In genomic region chr7:130708940-130709339, GRCm38 (mm10) we compare ENCODE assay signal across 10 mouse cellular contexts.
DNase-seq lines count a peak whose midpoint lies in the region; ATAC-seq and TF ChIP-seq lines count a peak whose summit lies in the region.
"Had no signal": no experiment of that assay in that cellular context is flagged by ENCODE, and none has a peak within 500 bp of the region (broad histone marks: within the 10 kb centered on the region; RNA-seq: fewer than 3 reads in every experiment).

No protein-coding gene starts in this region.

- H3K9me3 ChIP-seq in heart, postnatal 0 days (replicated peaks; ENCODE audit: control insufficient read depth, low read length): no peaks in the 10 kb centered on the region
- no peaks in the 10 kb centered on the region for H3K9me3 ChIP-seq in embryonic facial prominence, embryonic 14.5 days (ENCODE audit: control insufficient read depth, low read length)
- H3K9me3 ChIP-seq in intestine, postnatal 0 days (ENCODE audit: control insufficient read depth): no peaks in the 10 kb centered on the region
- no peaks in the 10 kb centered on the region for H3K9me3 ChIP-seq in liver, embryonic 11.5 days (ENCODE audit: control insufficient read depth, low read length)
- H3K9me3 ChIP-seq: embryonic facial prominence, embryonic 15.5 days had no signal

- TF ChIP-seq CTCF in heart, postnatal 0 days (IDR thresholded peaks at IDR 0.05; ENCODE audit: low read depth): no peak
- TF ChIP-seq CTCF in intestine, postnatal 0 days (IDR thresholded peaks at IDR 0.05; ENCODE audit: low read depth): no peak
- no peak for TF ChIP-seq CTCF in thymus, adult 2 months (IDR thresholded peaks at IDR 0.05; ENCODE audit: borderline replicate concordance, control insufficient read depth, extremely low read depth, insufficient read depth, low read length, poor library complexity)

- no peak for TF ChIP-seq POLR2A in thymus, adult 2 months (IDR thresholded peaks at IDR 0.05; ENCODE audit: control insufficient read depth, extremely low read depth, insufficient read depth, low read length, poor library complexity)

- H3K9ac ChIP-seq in heart, postnatal 0 days (replicated peaks; ENCODE audit: low read depth, low read length): 0 out of 2 replicates have a peak overlapping the region, but pooled peaks have one; percentile 14
- no peak overlapping the region for H3K9ac ChIP-seq in embryonic facial prominence, embryonic 14.5 days (ENCODE audit: low read depth, low read length)
- 0 out of 2 replicates have a peak overlapping the region, but pooled peaks have one; percentile 7 for H3K9ac ChIP-seq in intestine, postnatal 0 days (ENCODE audit: low read depth, low read length)
- H3K9ac ChIP-seq in liver, embryonic 11.5 days (ENCODE audit: low read depth, low read length): no peak overlapping the region
- H3K9ac ChIP-seq: embryonic facial prominence, embryonic 15.5 days had no signal

- ATAC-seq in heart, postnatal 0 days (ENCODE audit: insufficient read depth, low read depth): peak; percentile 67; the same call in 1 of the 2 replicates
- peak; percentile 47; the same call in 1 of the 2 replicates for ATAC-seq in embryonic facial prominence, embryonic 14.5 days (ENCODE audit: low read depth)
- ATAC-seq in intestine, postnatal 0 days: peak; percentile 68
- ATAC-seq in liver, embryonic 11.5 days (replicated peaks; ENCODE audit: low FRiP score): no peak

- 23% methylated on average over 9 of the region's 9 CpGs for WGBS in heart, postnatal 0 days
- 35% methylated on average over 9 of the region's 9 CpGs for WGBS in embryonic facial prominence, embryonic 14.5 days
- 14% methylated on average over 9 of the region's 9 CpGs for WGBS in intestine, postnatal 0 days
- 50% methylated on average over 9 of the region's 9 CpGs for WGBS in liver, embryonic 11.5 days
- WGBS in thymus, adult 2 months: 93% methylated on average over 9 of the region's 9 CpGs

- no peak overlapping the region for H3K4me3 ChIP-seq in heart, postnatal 0 days (ENCODE audit: low read depth, low read length)
- no peak overlapping the region for H3K4me3 ChIP-seq in embryonic facial prominence, embryonic 14.5 days (ENCODE audit: low read depth, low read length)
- peak overlapping the region; percentile 7; the same call in 1 of the 2 replicates for H3K4me3 ChIP-seq in intestine, postnatal 0 days (ENCODE audit: low read depth, low read length)
- no peak overlapping the region for H3K4me3 ChIP-seq in liver, embryonic 11.5 days (ENCODE audit: low read depth, low read length)
- H3K4me3 ChIP-seq in thymus, adult 2 months (ENCODE audit: control insufficient read depth, insufficient read depth, low read length): no peak overlapping the region
- H3K4me3 ChIP-seq: embryonic facial prominence, embryonic 15.5 days had no signal

- H3K4me1 ChIP-seq in heart, postnatal 0 days (ENCODE audit: control insufficient read depth, insufficient read depth): peaks cover 25% of the 10 kb centered on the region
- peaks cover 16% of the 10 kb centered on the region for H3K4me1 ChIP-seq in embryonic facial prominence, embryonic 14.5 days (ENCODE audit: control insufficient read depth, insufficient read depth, low read length)
- peaks cover 7% of the 10 kb centered on the region; the same call in 1 of the 2 replicates for H3K4me1 ChIP-seq in intestine, postnatal 0 days (replicated peaks; ENCODE audit: control insufficient read depth, insufficient read depth, low read length)
- H3K4me1 ChIP-seq in liver, embryonic 11.5 days (replicated peaks; ENCODE audit: control insufficient read depth, insufficient read depth, low read length): 0 out of 2 replicates have a peak, but pooled peaks cover 5% of the 10 kb centered on the region
- no peaks in the 10 kb centered on the region for H3K4me1 ChIP-seq in thymus, adult 2 months (replicated peaks; ENCODE audit: control insufficient read depth, insufficient read depth, low read length)

- no peaks in the 10 kb centered on the region for H3K36me3 ChIP-seq in heart, postnatal 0 days (replicated peaks; ENCODE audit: control insufficient read depth, insufficient read depth, low read length)
- H3K36me3 ChIP-seq in embryonic facial prominence, embryonic 14.5 days (ENCODE audit: control insufficient read depth, insufficient read depth, low read length): no peaks in the 10 kb centered on the region
- H3K36me3 ChIP-seq in intestine, postnatal 0 days (ENCODE audit: control insufficient read depth, insufficient read depth): no peaks in the 10 kb centered on the region; the same call in 1 of the 2 replicates
- no peaks in the 10 kb centered on the region for H3K36me3 ChIP-seq in liver, embryonic 11.5 days (ENCODE audit: control insufficient read depth, insufficient read depth, low read length)
- no peaks in the 10 kb centered on the region for H3K36me3 ChIP-seq in thymus, adult 2 months (ENCODE audit: control insufficient read depth, insufficient read depth, low read length)
- H3K36me3 ChIP-seq: embryonic facial prominence, embryonic 15.5 days had no signal

- no peaks in the 10 kb centered on the region for H3K27me3 ChIP-seq in heart, postnatal 0 days (ENCODE audit: control insufficient read depth, insufficient read depth, low read length)
- no peaks in the 10 kb centered on the region for H3K27me3 ChIP-seq in embryonic facial prominence, embryonic 14.5 days (replicated peaks; ENCODE audit: control insufficient read depth, insufficient read depth, low read length)
- no peaks in the 10 kb centered on the region for H3K27me3 ChIP-seq in intestine, postnatal 0 days (replicated peaks; ENCODE audit: control insufficient read depth, insufficient read depth, low read length)
- H3K27me3 ChIP-seq in liver, embryonic 11.5 days (replicated peaks; ENCODE audit: control insufficient read depth, insufficient read depth, low read length): no peaks in the 10 kb centered on the region
- no peaks in the 10 kb centered on the region for H3K27me3 ChIP-seq in thymus, adult 2 months (ENCODE audit: control insufficient read depth, insufficient read depth, low read length)
- H3K27me3 ChIP-seq: embryonic facial prominence, embryonic 15.5 days had no signal

- no peak overlapping the region for H3K4me2 ChIP-seq in heart, postnatal 0 days (ENCODE audit: low read depth, low read length)
- no peak overlapping the region for H3K4me2 ChIP-seq in embryonic facial prominence, embryonic 14.5 days (ENCODE audit: low read depth, low read length)
- peak overlapping the region; percentile 60 for H3K4me2 ChIP-seq in intestine, postnatal 0 days (replicated peaks; ENCODE audit: low read depth)
- H3K4me2 ChIP-seq in liver, embryonic 11.5 days: peak overlapping the region; percentile 29; the same call in 1 of the 2 replicates
- H3K4me2 ChIP-seq: embryonic facial prominence, embryonic 15.5 days had no signal

- TF ChIP-seq EP300 in heart, postnatal 0 days (IDR thresholded peaks at IDR 0.05; ENCODE audit: low read depth): no peak

- H3K27ac ChIP-seq in heart, postnatal 0 days (ENCODE audit: low read depth): peak overlapping the region; percentile 66
- no peak overlapping the region; the same call in 1 of the 2 replicates for H3K27ac ChIP-seq in embryonic facial prominence, embryonic 14.5 days (replicated peaks; ENCODE audit: low read depth, low read length)
- peak overlapping the region; percentile 60 for H3K27ac ChIP-seq in intestine, postnatal 0 days (ENCODE audit: low read depth, low read length)
- no peak overlapping the region for H3K27ac ChIP-seq in liver, embryonic 11.5 days (ENCODE audit: low read depth, low read length)
- no peak overlapping the region for H3K27ac ChIP-seq in thymus, adult 2 months (ENCODE audit: control insufficient read depth, insufficient read depth, low read length)
- H3K27ac ChIP-seq: embryonic facial prominence, embryonic 15.5 days had no signal

- intact Hi-C loops in heart, postnatal 36 days (cut with DNase I): no loop called here
- intact Hi-C loops in left cerebral cortex, postnatal 10 days (cut with DNase I): no loop called here

- DNase-seq in heart, postnatal 0 days (ENCODE audit: low spot score): peak; percentile 72
- no peak for DNase-seq in heart, postnatal 36 days
- DNase-seq in embryonic facial prominence, embryonic 14.5 days (ENCODE audit: low spot score): peak; percentile 29
- no peak for DNase-seq in liver, embryonic 11.5 days (ENCODE audit: low spot score)
- DNase-seq in urinary bladder, adult 2 months (ENCODE audit: low spot score): no peak
- DNase-seq in left cerebral cortex, postnatal 10 days (ENCODE audit: extremely low spot score in 1 of 2, low spot score in 2 of 2): no peak
- DNase-seq in thymus, adult 2 months: no peak
- DNase-seq: gastrocnemius, postnatal 10 days had no signal

Comparison
In these comparisons a context has a peak if more than half of its experiments do, and no peak if none do; other contexts are left out.
1. DNase-seq: peak in heart, postnatal 0 days (single experiment) and embryonic facial prominence, embryonic 14.5 days (single experiment); none in heart, postnatal 36 days (0 of 2), liver, embryonic 11.5 days (single experiment), urinary bladder, adult 2 months (single experiment), left cerebral cortex, postnatal 10 days (0 of 2) and thymus, adult 2 months (single experiment).
2. H3K27ac ChIP-seq: peak in heart, postnatal 0 days (single experiment) and intestine, postnatal 0 days (single experiment); none in embryonic facial prominence, embryonic 14.5 days (single experiment), liver, embryonic 11.5 days (single experiment) and thymus, adult 2 months (single experiment).
3. H3K4me2 ChIP-seq: peak in intestine, postnatal 0 days (single experiment) and liver, embryonic 11.5 days (single experiment); none in heart, postnatal 0 days (single experiment) and embryonic facial prominence, embryonic 14.5 days (single experiment).
4. H3K9ac ChIP-seq: peak in heart, postnatal 0 days (single experiment) and intestine, postnatal 0 days (single experiment); none in embryonic facial prominence, embryonic 14.5 days (single experiment) and liver, embryonic 11.5 days (single experiment).